In the genomic region with DNA sequence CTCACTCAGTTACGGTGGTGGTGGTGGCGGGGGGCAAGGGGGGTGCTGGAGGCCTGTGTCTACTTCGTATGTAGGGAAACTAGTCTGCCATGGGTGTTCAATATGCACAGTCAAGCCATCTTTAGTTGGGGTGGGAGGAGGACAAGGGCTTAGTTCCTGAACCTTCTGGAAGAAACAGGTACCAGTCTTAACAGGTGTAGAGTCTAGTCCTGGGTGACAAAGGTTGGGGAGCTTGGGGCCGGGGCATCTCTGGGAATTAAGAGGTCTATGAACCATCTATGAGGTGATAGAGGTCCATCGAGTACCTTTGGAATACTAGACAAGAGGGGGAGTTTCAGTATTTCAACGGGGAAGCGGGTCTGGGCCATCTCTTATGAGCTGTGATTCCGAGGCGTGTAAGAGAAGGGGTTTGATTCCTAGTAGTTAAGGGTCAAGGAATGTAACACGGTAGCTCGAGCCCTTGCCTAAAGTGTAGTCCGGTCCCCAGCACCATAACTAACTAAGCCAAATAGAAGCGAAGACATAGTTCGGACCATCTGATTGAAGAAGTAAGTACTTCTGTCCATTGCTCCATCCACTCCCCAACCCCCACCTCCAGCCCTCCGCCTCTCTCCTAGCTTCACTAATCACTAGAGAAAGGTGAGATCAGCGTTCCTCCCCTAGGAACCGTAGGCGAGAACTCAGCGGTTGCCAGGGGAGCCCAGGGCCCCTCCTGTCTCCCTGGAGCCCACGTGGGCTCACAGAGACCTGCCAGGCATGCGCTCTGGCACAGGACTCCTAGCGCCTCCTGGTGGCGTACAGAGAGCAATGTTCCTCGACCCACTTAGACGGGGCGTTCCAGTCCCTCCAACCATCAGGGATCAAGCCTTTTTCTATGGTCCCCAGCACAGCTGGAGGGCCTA, we compare ENCODE assay signal across 8 mouse cellular contexts. TPM values are rescaled to one million over a fixed set of nuclear protein-coding genes. Genes with fewer than 3 reads are reported as not detected.
A peak's percentile ranks its signal among the peaks of the same experiment; 100 is the strongest.
DNase-seq lines count a peak whose midpoint lies in the region; ATAC-seq and TF ChIP-seq lines count a peak whose summit lies in the region.

No protein-coding gene starts in this region.

- no peaks in the 10 kb centered on the region for H3K9me3 ChIP-seq in liver, embryonic 14.5 days (ENCODE audit: control insufficient read depth, low read length)
- no peaks in the 10 kb centered on the region for H3K9me3 ChIP-seq in neural tube, embryonic 12.5 days

- H3K4me3 ChIP-seq in liver, embryonic 14.5 days (ENCODE audit: insufficient read depth in 1 of 2, low read depth in 2 of 2, low read length in 2 of 2), result no peak overlapping the region
- H3K4me3 ChIP-seq in neural tube, embryonic 12.5 days, result 0 out of 2 replicates have a peak overlapping the region, but pooled peaks have one; percentile 48

- H3K4me1 ChIP-seq in liver, embryonic 14.5 days (replicated peaks; ENCODE audit: control insufficient read depth in 2 of 2, insufficient read depth in 2 of 2, low read length in 1 of 2), result 0 out of 4 replicates have a peak, but pooled peaks cover 0 to 2% of the 10 kb centered on the region in 2 experiments
- H3K4me1 ChIP-seq in neural tube, embryonic 12.5 days, result peaks cover 10% of the 10 kb centered on the region

- peaks cover 56% of the 10 kb centered on the region for H3K27me3 ChIP-seq in liver, embryonic 14.5 days (ENCODE audit: control insufficient read depth, insufficient read depth, low read length)
- peaks cover 87% of the 10 kb centered on the region for H3K27me3 ChIP-seq in neural tube, embryonic 12.5 days (replicated peaks)

- H3K4me2 ChIP-seq in liver, embryonic 14.5 days (ENCODE audit: low read depth), result no peak overlapping the region
- H3K4me2 ChIP-seq in neural tube, embryonic 12.5 days (replicated peaks), result peak overlapping the region; percentile 85

- TF ChIP-seq CTCF in liver, embryonic 14.5 days (IDR thresholded peaks at IDR 0.05; ENCODE audit: low read depth), result peak; percentile 92

- no peak overlapping the region for H3K9ac ChIP-seq in liver, embryonic 14.5 days (replicated peaks)
- H3K9ac ChIP-seq in neural tube, embryonic 12.5 days, result no peak overlapping the region

- H3K36me3 ChIP-seq in liver, embryonic 14.5 days (replicated peaks; ENCODE audit: control insufficient read depth, insufficient read depth, low read depth), result no peaks in the 10 kb centered on the region
- H3K36me3 ChIP-seq in neural tube, embryonic 12.5 days, result no peaks in the 10 kb centered on the region

- ATAC-seq in liver, embryonic 14.5 days (ENCODE audit: insufficient read depth), result no peak
- ATAC-seq in neural tube, embryonic 12.5 days (ENCODE audit: low FRiP score, low read depth), result peak; percentile 23; the same call in 1 of the 2 replicates

- peak; percentile 17 for DNase-seq in urinary bladder, postnatal 14 days (ENCODE audit: low spot score)
- DNase-seq in urinary bladder, postnatal 36 days (ENCODE audit: low spot score in 2 of 2), result no peak
- peak; percentile 65 to 78 for DNase-seq in cerebellum, postnatal 10 days
- peak; percentile 62 to 72 for DNase-seq in frontal cortex, postnatal 36 days (ENCODE audit: low spot score in 2 of 2)
- peak; percentile 57 for DNase-seq in kidney, postnatal 10 days
- DNase-seq in liver, embryonic 14.5 days (ENCODE audit: low read depth in 3 of 3, low spot score in 3 of 3), result no peak
- DNase-seq in thymus, postnatal 36 days, result peak; percentile 19 to 31

- WGBS in liver, embryonic 14.5 days (ENCODE audit: insufficient replicate concordance), result 16% methylated on average over 26 of the region's 26 CpGs
- 19% methylated on average over 26 of the region's 26 CpGs for WGBS in neural tube, embryonic 12.5 days

- H3K27ac ChIP-seq in liver, embryonic 14.5 days, result no peak overlapping the region
- H3K27ac ChIP-seq in neural tube, embryonic 12.5 days, result no peak overlapping the region

- no peak for TF ChIP-seq EP300 in liver, embryonic 14.5 days (IDR thresholded peaks at IDR 0.05; ENCODE audit: low read depth)

RNA-seq across cellular contexts. Expression of gene Gm20479, which starts 40.1 kb away (rescaled TPM):
- polyA plus RNA-seq in liver, embryonic 14.5 days (2012; rRNA removed), result 0.09 and 0.40 TPM in 2 replicates
- polyA plus RNA-seq in liver, embryonic 14.5 days (2014; fragmentation: Nextera tagmentation; extraction: Ambion mirVana), result not detected in 2 replicates
- 0.40 TPM in 1 of 2 replicates, not detected in the other for polyA plus RNA-seq in neural tube, embryonic 12.5 days (2016; fragmentation: Nextera tagmentation; extraction: Ambion mirVana)

RNA-seq across cellular contexts. Expression of gene Shkbp1, which starts 41.5 kb away (rescaled TPM):
- 19.1 and 24.7 TPM in 2 replicates for polyA plus RNA-seq in liver, embryonic 14.5 days (2012; rRNA removed)
- polyA plus RNA-seq in liver, embryonic 14.5 days (2014; fragmentation: Nextera tagmentation; extraction: Ambion mirVana), result 11.8 and 15.1 TPM in 2 replicates
- polyA plus RNA-seq in neural tube, embryonic 12.5 days (2016; fragmentation: Nextera tagmentation; extraction: Ambion mirVana), result 68.6 and 68.9 TPM in 2 replicates

RNA-seq across cellular contexts. Expression of gene Sptbn4, which starts 50.2 kb away (rescaled TPM):
- 0.06 TPM in 2 replicates for polyA plus RNA-seq in liver, embryonic 14.5 days (2012; rRNA removed)
- 0.05 and 0.06 TPM in 2 replicates for polyA plus RNA-seq in liver, embryonic 14.5 days (2014; fragmentation: Nextera tagmentation; extraction: Ambion mirVana)
- 1.2 and 1.3 TPM in 2 replicates for polyA plus RNA-seq in neural tube, embryonic 12.5 days (2016; fragmentation: Nextera tagmentation; extraction: Ambion mirVana)

RNA-seq across cellular contexts. Expression of gene Blvrb, which starts 50.5 kb away (rescaled TPM):
- 673 and 878 TPM in 2 replicates for polyA plus RNA-seq in liver, embryonic 14.5 days (2012; rRNA removed)
- 1,114 and 1,162 TPM in 2 replicates for polyA plus RNA-seq in liver, embryonic 14.5 days (2014; fragmentation: Nextera tagmentation; extraction: Ambion mirVana)
- polyA plus RNA-seq in neural tube, embryonic 12.5 days (2016; fragmentation: Nextera tagmentation; extraction: Ambion mirVana), result 21.6 and 23.0 TPM in 2 replicates

RNA-seq across cellular contexts. Expression of gene Ltbp4, which starts 59.8 kb away (rescaled TPM):
- 5.2 and 5.5 TPM in 2 replicates for polyA plus RNA-seq in liver, embryonic 14.5 days (2012; rRNA removed)
- polyA plus RNA-seq in liver, embryonic 14.5 days (2014; fragmentation: Nextera tagmentation; extraction: Ambion mirVana), result 2.5 and 3.0 TPM in 2 replicates
- 6.1 and 9.9 TPM in 2 replicates for polyA plus RNA-seq in neural tube, embryonic 12.5 days (2016; fragmentation: Nextera tagmentation; extraction: Ambion mirVana)

Comparison
In these comparisons a context has a peak if more than half of its experiments do, and no peak if none do; other contexts are left out.
1. DNase-seq: peak in urinary bladder, postnatal 14 days (single experiment), cerebellum, postnatal 10 days (2 of 2), frontal cortex, postnatal 36 days (2 of 2), kidney, postnatal 10 days (single experiment) and thymus, postnatal 36 days (2 of 2); none in urinary bladder, postnatal 36 days (0 of 2) and liver, embryonic 14.5 days (0 of 3).